Mouse (Mus musculus) cerebellum, postnatal 14 days (tissue): ENCODE measurements at regions not wholly inside any gene's neighbourhood (a gene's known extent, or its start where the extent isn't known, plus 50 kb on each side); places are given as distances from the start of the nearest gene placed in this dataset.

Source experiments
- DNase-seq, 2 experiments: peaks; one replicate each; pipeline ENCODE4 v3.0.0; 2021; ENCODE audit warnings: mixed read lengths in 2 of 2

DNA sequence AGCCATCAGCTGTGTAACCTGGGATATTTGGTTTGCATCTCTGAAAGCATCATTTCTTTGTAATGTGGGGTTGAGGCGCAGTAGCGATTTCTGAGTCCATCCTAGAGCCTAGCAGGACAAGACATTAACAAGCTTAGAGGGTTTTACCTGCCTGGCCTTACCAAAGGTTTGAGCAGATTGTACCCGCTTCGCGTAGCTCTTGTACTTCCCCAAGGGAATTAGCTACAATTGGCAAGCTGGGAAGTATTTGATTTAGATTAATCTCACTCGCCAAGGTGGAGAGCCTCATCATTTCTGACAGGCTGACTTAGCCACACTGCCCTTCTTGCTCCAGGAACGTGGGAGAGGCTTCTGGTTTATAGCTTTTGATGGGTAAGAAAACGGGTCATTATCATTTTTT, 436.1 kb upstream of the Tle4 start:
- no peak for DNase-seq

DNA sequence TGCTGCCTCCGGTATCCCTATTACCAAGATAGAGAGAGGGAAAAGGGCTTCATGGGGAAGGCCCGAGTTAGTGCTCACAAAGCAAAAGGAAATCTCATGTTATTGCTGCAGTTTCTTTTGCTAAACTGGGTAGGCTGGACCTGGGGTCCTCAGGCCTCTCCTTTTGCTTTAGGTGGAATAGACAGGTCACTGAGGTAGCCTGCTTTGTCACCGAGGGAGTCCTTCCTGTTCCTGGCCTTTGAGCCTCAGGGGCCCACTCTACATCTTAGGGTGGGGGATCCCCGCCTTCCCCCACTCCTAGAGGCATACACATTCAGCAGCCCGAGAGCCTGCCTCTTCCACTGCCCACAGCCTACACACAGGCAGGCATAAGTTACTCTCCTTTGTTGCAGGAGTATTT, 435.5 kb upstream of the Tle4 start:
- DNase-seq = no peak

DNA sequence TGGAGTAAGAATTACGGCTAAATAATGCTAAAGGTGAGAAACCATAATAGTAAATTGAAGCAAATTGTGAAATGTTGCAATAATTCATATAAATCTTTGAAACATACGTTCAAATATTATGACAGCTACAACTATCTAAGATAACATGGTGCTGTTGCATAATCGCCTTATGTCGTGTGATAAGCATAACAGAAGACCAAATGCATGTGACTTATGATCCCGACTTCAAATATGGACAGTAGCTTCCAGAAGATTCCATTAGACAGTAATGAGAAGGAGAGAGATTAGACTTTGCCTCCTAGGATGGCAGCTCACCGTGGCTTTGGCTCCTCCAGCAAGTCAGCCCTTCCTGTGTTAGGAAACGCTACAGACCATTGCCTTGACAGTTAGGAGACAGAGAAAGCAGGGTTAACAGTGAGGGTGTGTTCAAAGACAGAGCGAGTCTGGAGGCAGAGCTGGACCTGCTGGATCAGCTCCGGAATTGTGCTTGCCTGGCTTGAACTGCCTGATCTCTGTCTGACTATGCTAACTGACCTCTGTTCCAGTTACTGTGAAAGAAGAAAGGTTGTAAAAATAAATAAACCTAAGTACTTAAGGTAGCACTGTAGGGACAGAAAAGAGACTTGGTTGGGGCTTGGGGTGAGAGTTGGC, 434.6 kb upstream of the Tle4 start:
- DNase-seq = no peak

DNA sequence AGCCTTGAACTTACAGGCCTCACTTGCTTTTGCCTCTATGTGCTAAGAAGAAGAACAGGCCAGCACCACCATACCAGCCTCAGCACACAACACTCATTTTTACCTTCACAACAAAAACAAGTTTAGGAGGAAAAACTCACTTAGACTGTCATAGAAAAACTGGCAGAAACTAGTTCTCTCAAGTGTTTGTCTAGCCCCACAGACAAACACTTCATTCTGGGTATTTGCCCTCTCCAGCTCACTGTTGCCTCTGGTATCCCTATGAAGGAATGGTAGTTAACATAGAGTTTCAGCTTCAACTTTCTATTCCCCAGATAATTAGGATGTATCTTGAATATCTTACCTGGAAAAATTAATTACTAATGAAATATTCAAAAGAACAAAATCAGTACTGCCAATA, 433.6 kb upstream of the Tle4 start:
- no peak for DNase-seq

DNA sequence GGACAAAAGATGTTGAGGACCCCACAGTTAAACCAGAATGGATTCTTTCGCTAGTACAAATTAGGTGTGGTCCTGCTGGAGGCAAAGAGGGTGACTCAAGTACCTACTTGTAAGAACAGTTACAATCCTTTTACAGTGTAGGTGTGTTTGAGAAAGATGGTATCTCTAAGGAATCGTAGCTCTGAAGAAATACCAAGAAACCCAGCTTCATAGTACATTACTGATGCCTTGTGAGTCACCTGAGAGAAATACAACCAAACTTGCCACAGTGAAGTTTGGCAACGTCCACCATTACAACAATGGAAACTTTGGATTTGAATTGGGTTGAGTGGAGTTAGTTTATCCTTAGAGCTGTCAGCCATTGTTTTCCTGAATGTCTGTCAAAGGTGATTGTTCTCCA, 405.7 kb upstream of the Tle4 start:
- no peak for DNase-seq

DNA sequence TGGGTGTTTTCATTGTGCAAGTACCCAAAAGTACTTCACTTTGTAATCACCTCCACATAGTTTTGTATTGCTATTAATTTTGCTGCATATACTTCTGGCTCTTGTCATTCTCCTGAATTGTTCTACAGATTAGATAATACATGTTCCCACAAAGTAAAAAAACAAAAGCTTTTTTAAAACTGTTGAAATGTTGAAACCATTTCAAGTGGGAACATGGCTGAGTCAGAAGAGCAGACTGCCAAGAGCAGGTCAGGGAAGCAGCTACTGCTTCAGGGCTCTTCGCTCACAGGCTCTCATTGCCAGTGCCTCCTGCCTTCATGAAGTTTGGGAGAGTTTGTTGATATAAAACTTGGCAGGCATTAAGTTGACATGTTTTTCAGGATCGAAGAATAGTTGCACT, 395.5 kb upstream of the Tle4 start:
- no peak for DNase-seq

DNA sequence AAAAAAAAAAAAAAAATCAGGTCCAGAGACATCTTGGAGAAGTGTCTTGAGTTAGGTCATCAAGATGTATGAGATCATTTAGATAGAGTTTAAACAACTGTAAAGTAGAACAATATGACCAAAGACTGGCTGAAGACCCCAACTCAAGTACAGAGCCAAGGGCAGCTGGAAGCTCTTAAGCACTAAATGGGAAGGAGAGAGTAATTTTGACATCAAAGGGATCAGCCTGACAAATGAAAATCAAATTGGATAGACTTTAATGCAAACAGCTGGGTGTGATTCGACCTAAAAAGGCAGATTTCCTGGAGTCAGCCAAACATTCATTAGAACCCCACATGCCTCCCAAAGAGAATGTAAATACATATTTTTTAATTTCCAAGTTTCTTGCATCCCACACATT, 372.3 kb upstream of the Tle4 start:
- no peak for DNase-seq

DNA sequence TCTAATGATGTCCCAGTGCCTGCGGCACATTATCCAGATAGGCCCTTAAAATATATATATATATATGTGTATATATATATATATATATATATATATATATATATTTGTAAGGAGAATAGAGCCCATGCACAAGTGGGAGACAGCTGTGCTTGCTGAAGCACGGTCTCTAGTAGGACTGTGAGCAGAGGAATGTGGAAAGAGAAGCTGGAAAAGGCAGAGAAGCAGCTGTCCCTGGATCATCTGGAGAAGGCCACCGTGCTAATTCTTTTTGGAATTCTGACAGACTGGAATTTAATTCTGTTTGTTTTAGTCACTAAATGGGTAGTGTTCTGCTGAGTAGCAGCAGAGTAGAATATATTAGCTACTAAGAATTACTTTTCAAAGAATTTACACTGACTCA, 370.4 kb upstream of the Tle4 start:
- DNase-seq = no peak

DNA sequence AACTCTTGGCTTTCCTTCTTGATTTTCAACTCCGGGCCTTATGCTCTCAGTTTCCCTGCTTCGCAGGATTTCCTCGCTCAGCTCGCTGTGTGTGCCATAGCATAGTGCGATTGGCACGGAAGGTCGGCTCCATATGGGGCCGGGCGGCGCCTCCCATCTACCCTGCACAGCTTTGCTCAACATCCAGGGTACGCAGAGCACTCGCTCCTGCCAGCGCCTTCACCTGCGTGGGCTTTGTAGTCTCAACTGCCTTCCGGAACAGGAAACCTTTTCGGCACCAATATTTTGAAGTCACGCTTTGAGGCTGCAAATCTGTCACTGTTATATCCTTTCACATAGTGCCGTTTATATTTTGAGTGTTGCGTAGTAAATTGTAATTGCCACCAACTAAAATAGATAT, 359.9 kb upstream of the Tle4 start:
- no peak for DNase-seq

DNA sequence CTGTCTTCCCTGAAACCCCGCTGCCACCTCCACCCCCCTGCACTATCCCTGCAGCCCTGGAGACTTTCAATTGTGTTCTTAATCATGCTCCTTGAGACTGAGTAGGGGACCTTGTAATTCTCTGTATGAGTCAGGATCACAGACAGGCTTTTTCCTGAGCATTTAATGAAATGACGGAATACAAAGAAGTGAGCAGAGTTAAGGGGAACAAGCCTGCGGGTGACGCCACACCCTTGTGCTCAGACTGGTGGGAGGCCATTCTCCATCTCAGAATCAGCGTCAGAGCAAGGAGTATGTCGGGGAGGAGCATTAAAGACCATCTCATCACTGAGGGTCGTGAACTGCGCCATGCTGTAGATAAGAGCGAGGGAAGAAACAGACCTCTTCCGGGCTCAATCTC, 359.3 kb upstream of the Tle4 start:
- DNase-seq = no peak

DNA sequence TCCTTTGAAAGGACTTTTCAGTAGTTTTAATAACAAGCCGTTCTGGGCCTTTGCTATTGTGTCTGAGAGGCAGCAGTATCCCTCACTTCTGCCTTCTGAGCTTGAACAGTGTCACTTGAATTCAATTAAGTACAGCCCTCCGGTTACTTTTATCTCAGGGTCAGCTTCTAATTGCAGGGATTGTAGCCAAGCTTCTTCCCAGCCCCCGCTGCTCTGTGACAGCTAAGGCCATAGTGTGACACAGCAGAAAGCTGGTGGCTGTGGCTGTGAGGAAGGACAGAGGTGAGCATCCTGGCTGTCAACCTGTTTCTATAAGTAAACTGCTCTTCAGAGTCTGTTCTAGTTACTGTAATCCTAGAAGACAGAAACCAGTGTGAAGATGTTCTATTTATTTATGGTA, 358.5 kb upstream of the Tle4 start:
- peak in 1 of 2 experiments; percentile 6 for DNase-seq

DNA sequence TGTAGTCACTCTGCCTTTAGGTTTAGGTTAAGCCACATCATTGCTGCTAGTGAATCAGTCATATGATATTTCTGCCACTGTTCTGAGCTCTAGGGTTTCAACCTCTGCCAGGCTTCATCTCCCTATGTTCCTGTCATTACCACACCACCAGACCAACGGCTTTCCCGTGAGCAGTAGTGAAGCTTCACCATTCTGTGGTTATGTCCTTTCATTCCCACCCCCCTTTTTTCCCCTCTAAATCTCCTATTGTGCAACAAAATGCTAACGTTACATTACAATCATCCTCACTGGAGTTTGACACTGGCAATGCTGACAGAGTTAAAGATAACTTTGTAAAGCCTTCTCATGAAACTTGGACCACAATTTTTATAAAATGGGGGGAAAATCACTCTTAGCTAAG, 358.1 kb upstream of the Tle4 start:
- DNase-seq = no peak

DNA sequence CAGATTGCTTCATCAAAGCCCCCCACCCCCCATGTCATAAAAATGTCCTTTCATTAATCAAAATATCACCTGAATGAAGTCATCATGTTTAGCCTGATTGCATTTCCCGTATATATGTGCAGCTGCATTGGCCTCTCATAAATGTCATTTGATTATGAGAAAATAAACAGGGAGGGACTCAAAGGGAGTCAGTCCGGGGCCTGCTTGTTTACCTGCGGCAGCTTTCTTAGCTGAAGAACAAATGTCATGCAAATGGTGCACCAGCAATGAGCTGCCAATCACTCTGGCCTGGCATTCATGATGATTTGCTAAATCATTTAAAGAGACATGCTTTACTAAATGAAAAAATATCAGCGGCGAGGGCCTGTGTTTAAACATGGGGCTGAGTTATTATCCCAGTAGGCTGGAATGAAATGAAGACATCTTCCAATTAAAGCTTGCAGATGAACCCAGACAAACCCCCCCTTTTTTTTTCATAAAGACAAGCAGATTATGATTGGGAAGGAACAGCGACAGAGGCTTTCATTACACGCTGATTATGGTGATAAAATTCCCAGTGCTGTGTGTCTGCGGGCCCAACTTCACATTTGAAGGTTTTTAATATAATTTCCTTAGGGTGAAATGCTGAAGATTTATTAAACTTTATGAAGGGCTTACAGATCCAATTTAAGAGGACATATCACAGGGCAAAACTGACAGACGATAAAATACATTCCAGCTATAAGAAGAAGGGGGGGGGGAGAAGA, 342.5 kb upstream of the Tle4 start:
- no peak for DNase-seq

DNA sequence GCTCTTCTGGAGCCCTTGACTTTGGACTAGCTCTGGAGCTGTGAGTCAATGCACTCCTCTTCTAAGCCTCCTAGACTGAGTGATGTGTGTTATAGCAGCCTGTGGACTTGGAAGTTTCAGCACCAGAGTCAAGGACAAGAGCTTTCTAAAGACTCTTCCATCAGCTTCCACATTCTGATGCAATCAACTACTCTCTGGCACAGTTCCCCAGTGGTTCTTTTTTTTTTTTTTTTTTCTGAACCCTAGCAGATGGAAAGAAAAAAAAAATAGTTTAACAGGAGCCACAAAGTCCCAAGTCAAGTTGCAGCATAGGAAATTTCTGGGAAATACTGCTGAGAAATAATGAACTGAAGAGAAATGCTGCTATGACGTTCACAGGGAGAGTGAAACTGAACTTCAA, 324.4 kb upstream of the Tle4 start:
- DNase-seq = no peak

DNA sequence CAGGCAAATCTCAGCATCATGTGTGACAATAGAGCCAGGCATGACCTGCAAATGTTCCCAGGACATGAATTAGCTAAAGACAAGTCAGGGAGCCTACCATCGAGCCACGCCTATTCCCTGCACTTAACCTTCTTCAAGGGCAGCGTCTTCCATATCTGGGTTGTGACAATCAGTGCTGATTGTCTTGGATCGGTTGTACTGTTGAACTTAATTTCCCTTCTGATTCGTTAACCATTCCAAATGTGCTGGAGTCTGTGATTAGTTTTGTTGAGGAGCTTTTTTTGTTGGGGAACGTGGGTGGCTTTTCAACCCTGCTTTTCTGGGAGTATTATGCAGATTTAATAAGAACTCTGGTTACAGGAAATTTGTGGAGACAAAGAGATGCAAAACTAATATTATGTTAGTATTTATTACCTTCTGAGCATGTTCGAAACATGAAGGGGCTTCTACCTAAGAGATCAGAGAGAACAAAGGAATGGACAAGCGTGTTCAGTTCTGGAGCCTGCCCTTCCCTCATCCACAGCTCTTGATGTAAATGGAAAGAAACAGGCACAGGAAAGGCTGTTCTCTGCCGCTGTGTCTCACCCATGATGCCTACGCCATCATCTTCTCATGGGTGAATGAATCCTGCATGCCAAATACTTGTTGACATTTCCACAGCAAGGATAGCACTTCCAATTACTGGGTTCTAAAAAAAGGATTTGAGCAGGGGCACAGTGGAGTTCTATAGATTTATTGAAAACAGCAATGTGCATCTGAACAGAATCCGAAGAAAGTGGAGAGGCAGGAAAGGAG, 313.4 kb upstream of the Tle4 start:
- no peak for DNase-seq

DNA sequence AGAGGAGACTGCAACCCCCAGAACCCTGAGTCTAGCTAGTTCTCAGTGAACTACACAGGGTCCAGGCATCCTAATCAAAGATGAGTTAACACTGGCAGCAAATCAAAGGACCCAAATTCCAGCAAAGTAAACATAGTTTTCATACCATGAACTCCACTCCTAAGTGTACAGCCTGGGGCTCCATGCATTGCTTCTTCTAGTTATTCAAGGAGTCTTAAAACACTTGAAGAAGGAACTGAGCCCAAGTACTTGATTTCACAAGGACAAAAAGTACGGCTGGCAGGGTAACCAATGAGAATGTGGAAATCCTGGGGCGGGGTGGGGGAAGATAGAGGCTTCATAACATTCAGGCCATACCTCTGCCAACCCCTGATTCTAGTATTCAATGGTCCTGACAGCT, 297.0 kb upstream of the Tle4 start:
- DNase-seq = no peak

DNA sequence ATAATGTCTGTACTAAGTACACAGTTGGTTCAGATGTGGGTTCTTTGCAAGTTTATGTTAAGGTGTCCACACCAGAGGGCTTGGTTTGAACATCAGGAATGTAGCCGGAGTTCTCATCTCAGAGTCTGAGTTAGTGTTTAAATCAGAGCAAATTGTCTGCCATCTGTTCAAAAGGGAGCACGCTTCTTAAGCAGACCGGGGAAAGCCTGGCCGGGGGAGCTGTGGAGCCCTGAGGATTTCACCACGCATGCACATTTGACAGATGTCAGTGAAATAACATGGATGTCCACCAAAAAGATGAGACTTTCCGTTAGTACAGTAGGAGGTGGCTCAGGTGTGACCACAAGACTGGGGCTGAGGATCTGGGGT, 294.5 kb upstream of the Tle4 start:
- DNase-seq = peak in 1 of 2 experiments; percentile 28

DNA sequence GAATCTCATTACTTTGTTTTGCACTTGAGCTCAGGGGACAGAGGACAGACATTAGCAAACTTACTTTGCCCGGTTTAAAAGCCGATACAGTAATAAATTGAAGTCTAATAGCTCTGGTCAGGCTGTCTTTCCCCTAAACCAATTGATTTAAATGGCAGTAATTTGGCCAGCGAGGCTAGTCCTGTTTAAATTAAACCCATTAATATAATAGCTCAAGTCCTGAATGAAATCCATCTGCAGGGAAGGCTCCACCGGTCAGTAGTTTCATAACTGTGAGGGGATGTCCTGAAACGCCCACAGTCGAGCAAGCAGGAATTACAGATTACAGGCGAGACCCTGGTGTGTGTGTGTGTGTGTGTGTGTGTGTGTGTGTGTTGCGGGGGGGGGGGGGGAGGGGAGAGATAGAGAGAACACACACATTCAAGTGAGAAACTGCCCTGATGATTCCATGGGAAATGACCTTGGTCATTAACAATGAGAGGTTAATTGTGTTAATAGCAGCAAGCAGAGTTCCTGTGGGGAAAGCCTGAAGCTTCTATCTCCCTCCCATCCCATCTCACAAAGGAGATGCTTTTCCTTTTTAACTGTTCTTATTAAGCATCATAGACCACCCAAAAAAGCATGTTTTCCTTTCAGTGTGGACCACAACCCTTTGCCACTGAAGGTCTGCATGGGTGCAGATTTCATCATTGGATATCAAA, 294.0 kb upstream of the Tle4 start:
- DNase-seq = peak in 1 of 2 experiments; percentile 9

DNA sequence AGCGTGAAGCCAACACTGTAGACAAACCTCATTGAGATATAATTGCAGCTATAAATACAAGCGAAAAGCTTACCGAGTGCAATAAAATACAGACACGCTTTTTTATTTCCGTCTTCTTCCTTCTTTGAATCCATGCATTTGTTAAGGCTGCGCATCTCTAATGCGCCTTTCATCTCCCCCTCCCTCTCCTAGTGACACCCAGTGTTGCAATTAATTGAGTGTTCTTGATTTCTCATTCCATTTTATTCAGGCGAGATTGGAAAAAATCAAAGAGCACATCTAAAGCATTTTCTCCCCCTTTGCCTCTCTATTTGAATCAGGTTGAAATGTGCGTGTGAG, 293.2 kb upstream of the Tle4 start:
- no peak for DNase-seq

DNA sequence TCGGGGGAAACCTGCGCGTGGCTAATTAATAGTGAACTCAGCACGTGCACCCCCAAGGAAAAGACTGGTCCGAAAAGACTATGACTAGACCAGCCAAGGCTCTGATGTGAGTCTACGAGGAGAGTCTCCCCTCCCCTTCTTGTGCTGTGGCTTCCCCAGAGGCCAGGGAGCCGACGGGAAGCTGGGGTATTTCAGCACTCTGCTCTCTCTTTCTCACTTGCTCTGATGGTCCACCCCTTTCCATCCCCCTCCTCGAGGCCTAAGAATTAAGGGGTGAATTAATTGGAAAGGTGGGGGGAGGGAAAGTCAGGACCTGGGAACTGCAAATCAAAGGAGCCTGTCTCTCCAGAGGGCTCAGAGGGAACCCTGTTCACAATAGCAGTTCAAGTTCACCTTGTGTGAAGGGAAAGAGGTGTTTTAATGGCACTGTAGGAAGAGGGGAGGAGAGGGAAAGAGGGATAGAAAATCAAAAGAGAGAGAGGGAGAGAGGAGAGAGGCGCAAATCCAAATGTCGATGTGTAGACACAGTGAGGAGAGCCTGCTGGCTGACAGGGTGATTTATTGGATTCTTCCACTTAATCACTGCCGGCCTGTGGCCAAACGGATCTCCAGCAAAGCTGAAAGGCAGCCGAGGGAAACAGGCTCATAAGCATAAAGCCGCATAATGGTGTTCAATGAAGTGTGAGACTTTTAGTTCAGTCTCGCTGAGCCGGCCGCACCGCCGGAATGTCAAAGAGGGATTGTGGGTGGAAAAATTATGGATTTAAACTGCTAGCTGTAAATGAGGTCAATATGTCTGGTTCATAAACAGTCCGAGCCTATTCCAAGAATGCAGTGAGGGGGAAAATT, 292.6 kb upstream of the Tle4 start:
- peak; percentile 58 to 78 for DNase-seq

DNA sequence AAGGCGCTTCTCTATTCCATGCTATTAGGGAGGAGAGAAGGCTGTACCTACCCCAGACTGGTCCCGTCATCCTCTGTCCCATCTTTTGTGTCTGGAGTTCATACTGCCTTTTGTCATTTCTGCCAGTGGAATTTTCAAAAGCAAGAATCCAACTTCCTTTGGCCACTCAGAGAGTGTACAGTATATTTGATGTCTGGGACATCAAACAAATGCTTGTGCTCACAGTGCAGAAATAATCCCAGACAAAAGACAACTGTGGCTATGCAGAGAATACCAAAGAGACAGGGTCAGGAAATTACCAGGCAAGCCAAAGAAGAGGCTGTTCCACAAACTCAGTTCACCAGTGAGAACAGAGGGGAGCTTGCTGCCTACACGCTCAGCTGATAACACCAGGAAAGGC, 291.9 kb upstream of the Tle4 start:
- no peak for DNase-seq

DNA sequence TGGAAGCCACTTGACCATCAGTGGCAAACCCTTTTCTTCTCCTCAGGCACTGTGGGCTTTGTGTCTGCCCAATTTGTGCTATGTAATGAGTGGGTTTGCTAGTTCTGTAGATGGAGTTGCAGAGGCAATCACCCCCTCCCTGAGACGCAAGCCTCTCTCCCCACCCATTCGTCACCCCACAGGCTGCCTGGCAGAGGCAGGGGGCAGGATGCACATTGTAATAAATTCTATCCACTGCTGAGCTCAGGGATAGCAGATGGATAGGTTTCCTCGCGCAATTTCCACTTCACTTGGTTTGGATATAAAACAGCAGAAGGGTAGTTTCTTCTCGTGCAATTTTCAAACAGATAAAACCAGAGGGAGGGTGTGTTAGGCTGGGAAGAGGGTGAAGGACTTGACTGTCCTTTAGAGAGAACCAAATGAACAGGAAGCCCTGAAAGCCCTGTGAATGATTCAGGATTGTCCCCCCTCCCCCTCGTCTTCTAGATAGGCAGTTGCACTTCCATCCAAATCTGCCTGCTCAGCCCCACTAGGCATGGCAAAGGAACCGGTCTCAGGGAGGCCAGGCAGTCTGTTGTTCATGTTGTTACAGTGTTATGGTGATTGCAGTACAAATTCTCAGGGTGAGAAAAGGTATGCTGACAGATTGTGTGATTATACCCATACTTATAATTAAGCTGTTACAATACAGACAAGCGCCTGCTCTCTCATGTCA, 286.0 kb upstream of the Tle4 start:
- peak; percentile 58 to 62 for DNase-seq
